Mouse (Mus musculus) olfactory bulb, adult 2 months (tissue): ENCODE results near the gene Klhl12.

Experiments
- CTCF ChIP-seq: fragments of 200-500 bp; IDR thresholded peaks from 2 replicates; pipeline ENCODE4 v1.5.1; 2012; ENCODE audit warnings: low read depth, mild to moderate bottlenecking, low read length, moderate library complexity; ENCODE audit not compliant: insufficient read depth
- POLR2A ChIP-seq: fragments of 200-500 bp; IDR thresholded peaks from 2 replicates; pipeline ENCODE4 v1.6.1; 2012; ENCODE audit warnings: mild to moderate bottlenecking, low read depth, low read length, moderate library complexity; ENCODE audit not compliant: insufficient read depth

DNA sequence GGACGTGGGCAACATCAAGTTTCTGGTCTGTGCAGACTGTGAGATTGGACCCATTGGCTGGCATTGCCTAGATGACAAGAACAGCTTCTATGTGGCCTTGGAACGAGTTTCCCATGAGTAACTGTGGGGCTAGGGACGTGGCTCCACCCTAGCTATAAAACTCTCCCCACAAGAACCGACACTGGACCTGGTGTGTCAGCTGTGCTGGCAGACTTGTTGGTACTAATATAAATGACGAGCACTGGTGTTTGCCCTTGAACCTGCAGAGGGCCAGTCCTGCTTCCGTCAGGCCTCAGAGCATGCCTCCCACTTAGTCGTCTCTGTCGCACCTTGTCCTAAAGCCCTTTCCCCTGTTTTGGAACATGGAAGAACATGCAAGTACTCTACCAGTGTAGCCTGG lies 50.9 kb downstream of the Klhl12 start:
- TF ChIP-seq CTCF (no peak), POLR2A (no peak)
